Mouse (Mus musculus) cerebellum, postnatal 36 days (tissue): Measurements from ENCODE around the gene Chrdl2.
"Not testable (repeated sequence)": the region's sequence is repeated elsewhere in the genome, so short reads cannot be mapped to it uniquely, and the experiment has no call there.

Experiments
- DNase-seq, 2 experiments: peaks; one replicate each; pipeline ENCODE4 v3.0.0; 2021 to 2022; ENCODE audit warnings: mixed read lengths in 2 of 2

Gene Chrdl2

GRCm38 (mm10) chr7:100005790-100006189, at the start of gene Chrdl2:
Gene Chrdl2, plus strand, starts transcription at chr7:100006172.
- no peak for DNase-seq

GRCm38 (mm10) chr7:99957226-99957965, 48.6 kb upstream of the Chrdl2 start:
- DNase-seq = no peak

GRCm38 (mm10) chr7:99960571-99960970, 45.4 kb upstream of the Chrdl2 start:
- not testable (repeated sequence) for DNase-seq

GRCm38 (mm10) chr7:99961518-99961917, 44.5 kb upstream of the Chrdl2 start:
- DNase-seq = no peak

GRCm38 (mm10) chr7:99962536-99963236, 43.3 kb upstream of the Chrdl2 start:
- DNase-seq = no peak

GRCm38 (mm10) chr7:99963237-99963860, 42.6 kb upstream of the Chrdl2 start:
- DNase-seq = no peak

- peak in 1 of 2 experiments; percentile 17 for DNase-seq
Measured at GRCm38 (mm10) chr7:99965020-99965841, 40.7 kb upstream of the Chrdl2 start.

GRCm38 (mm10) chr7:99966011-99966721, 39.8 kb upstream of the Chrdl2 start:
- DNase-seq = no peak

GRCm38 (mm10) chr7:99969151-99969550, 36.8 kb upstream of the Chrdl2 start:
- DNase-seq = peak; percentile 43 to 45

GRCm38 (mm10) chr7:99971926-99972325, 34.0 kb upstream of the Chrdl2 start:
- no peak for DNase-seq

GRCm38 (mm10) chr7:99972912-99973311, 33.1 kb upstream of the Chrdl2 start:
- DNase-seq = not testable (repeated sequence)

GRCm38 (mm10) chr7:99974208-99974970, 31.6 kb upstream of the Chrdl2 start:
- DNase-seq = no peak

GRCm38 (mm10) chr7:99975819-99976575, 30.0 kb upstream of the Chrdl2 start:
- no peak for DNase-seq

- DNase-seq = no peak
Measured at GRCm38 (mm10) chr7:99978041-99978440, 27.9 kb upstream of the Chrdl2 start.

- DNase-seq = no peak
Measured at GRCm38 (mm10) chr7:99979081-99979480, 26.9 kb upstream of the Chrdl2 start.

GRCm38 (mm10) chr7:99979546-99980131, 26.3 kb upstream of the Chrdl2 start:
- peak; percentile 40 for DNase-seq

- peak; percentile 89 to 91 for DNase-seq
Measured at GRCm38 (mm10) chr7:99980132-99980591, 25.8 kb upstream of the Chrdl2 start, which contains the start of gene Rnf169. Gene Rnf169, minus strand, starts transcription at chr7:99980448.

GRCm38 (mm10) chr7:99981311-99981710, 24.7 kb upstream of the Chrdl2 start:
- DNase-seq = peak; percentile 33 to 68
